Mouse (Mus musculus): ENCODE data around the gene Slc16a6.

DNA sequence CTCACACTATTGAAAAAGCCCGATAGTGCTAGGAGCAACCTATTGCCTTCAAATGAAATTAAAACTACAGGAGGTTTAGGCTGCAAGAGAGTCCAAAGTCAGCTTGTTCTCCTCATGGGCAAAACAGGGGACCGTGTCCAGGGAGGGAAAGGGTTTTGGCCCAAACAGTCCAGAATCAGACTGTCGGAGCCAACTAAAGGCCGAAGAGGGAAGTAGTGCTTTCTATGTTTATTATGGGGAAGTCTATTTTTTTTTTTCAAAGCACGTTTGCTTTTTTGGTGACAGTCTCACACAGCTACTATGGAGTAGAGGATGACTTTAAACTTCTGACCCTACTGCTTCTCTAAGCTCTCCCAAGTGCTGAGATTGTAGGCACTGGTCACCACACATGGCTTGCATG, 5.3 kb downstream of the Slc16a6 start:
- TF ChIP-seq GATA1 (IDR thresholded peaks at IDR 0.05; ENCODE audit: borderline replicate concordance, low read length) (no peak), FLI1 (IDR thresholded peaks at IDR 0.05; ENCODE audit: low read length) (no peak)
